Mouse (Mus musculus): ENCODE measurements around the gene Itpkb.
"Not testable (repeated sequence)": the region's sequence is repeated elsewhere in the genome, so short reads cannot be mapped to it uniquely, and the experiment has no call there.

Gene Itpkb

GRCm38 (mm10) chr1:180367626-180368025 lies 37.3 kb downstream of the Itpkb start:
- no peak for DNase-seq (ENCODE audit: low spot score in 2 of 2)

GRCm38 (mm10) chr1:180368112-180368511 lies 37.8 kb downstream of the Itpkb start:
- DNase-seq (ENCODE audit: low spot score in 2 of 2) = no peak

DNA sequence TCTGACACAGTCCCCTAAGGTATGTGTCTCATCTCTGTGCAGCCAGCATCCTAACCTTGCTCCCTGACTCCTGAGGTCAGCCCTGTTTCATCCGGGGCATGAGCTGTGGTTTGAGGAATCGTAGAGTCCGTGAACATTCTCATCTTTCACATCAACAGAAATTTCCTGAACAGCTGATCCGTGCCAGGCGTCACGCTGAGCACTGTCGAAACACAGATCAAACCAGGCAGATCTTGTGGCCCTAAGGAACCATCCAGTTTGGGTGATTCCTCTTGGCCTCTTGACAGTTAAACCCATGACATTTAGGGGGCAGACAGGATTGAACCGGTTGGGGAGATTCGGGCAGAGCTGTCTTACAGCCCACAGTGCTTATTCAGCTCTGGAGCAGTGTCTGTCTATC lies 38.4 kb downstream of the Itpkb start:
- no peak for DNase-seq (ENCODE audit: low spot score in 2 of 2)

- DNase-seq (ENCODE audit: low spot score in 2 of 2) = peak in 1 of 2 experiments; percentile 31
These were observed 40.8 kb downstream of the Itpkb start for GRCm38 (mm10) chr1:180370858-180371652.

DNA sequence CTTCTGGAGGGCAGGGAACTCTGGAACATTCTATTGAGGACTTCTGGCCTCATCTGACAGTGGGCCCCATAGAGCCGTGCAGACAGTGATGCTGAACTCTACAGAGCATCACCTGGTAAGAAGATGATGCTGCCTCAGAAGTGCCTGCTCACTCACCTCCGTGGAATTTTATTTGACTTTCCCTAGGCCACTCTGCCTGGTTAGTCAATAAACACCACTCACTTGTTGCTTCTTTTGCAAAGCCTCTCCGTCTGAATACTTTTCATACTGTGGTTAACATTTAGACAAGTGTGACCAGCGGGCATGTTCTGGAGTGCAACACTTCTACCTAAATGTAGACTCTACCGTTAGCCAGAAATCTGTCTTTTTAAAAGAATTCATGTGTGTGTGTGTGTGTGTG lies 42.0 kb downstream of the Itpkb start:
- DNase-seq (ENCODE audit: low spot score in 2 of 2) = peak in 1 of 2 experiments; percentile 23

GRCm38 (mm10) chr1:180376598-180376997 lies 46.3 kb downstream of the Itpkb start:
- no peak for DNase-seq (ENCODE audit: low spot score in 2 of 2)

DNA sequence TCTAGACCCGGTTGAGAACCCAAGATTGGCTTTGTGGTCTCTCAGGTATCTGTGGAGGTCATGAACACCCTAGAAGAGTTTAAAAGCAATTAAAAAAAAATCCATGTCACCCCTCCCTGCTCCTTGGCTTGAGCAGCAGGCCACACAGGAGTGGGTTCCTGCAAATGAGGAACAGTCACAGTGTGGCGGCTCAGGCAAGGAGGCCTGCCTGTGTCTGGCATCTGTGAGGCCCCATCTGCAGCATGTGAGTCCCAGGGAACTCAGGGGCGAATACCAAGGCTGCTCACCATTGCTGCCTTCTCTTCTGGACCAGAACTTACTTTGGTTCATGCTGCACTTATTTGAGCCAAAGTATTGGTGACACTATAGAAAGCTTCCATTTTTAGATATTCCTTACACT lies 49.3 kb downstream of the Itpkb start:
- DNase-seq (ENCODE audit: low spot score in 2 of 2) = no peak

- no peak for DNase-seq (ENCODE audit: low spot score in 2 of 2)
These were observed 52.1 kb downstream of the Itpkb start for GRCm38 (mm10) chr1:180382358-180382757.

- DNase-seq (ENCODE audit: low spot score in 2 of 2) = no peak
These were observed 53.6 kb downstream of the Itpkb start for GRCm38 (mm10) chr1:180383884-180384283.

- no peak for DNase-seq (ENCODE audit: low spot score in 2 of 2)
These were observed 54.2 kb downstream of the Itpkb start for GRCm38 (mm10) chr1:180384486-180384885.

GRCm38 (mm10) chr1:180385308-180385707 lies 55.0 kb downstream of the Itpkb start:
- no peak for DNase-seq (ENCODE audit: low spot score in 2 of 2)

DNA sequence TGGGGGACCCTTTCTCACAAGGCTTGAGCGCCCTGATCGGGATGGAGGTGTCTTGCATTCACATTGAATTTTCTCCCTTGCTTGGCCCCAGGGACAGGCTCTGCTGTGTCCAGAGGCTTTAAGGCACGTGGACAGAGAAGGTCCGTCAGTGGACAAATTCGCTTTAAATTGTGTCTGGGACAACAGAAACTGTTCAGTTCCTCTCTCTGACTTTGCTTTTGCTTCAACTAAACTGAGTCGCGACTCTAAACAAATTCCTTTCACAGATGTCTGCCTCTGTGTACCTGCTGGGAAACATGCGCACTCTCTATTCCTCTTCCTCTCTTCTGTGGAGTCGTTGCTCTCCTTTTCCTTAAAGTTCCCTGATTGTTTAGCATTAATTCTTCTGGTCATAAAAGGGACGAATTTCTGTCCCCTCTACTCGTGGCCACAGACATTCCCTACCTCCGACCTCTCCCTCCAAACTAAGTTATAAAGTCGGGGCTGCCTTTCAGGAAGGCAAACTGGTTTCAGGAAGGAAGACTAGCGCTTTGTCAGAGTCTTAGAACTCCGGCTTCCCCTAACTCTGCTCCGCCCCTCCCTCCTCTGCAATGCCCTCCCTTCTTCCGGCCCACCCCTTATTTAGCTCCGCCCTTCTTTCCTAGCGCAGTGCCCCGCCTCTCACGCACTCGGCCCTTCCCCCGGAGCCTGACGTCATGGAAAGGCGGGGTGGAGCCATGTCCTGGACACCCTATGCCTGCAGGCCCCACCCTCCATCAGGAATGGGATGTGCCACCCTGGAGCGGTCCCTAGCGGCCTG lies 56.9 kb downstream of the Itpkb start:
- DNase-seq (ENCODE audit: low spot score in 2 of 2) = peak; percentile 95 to 97

DNA sequence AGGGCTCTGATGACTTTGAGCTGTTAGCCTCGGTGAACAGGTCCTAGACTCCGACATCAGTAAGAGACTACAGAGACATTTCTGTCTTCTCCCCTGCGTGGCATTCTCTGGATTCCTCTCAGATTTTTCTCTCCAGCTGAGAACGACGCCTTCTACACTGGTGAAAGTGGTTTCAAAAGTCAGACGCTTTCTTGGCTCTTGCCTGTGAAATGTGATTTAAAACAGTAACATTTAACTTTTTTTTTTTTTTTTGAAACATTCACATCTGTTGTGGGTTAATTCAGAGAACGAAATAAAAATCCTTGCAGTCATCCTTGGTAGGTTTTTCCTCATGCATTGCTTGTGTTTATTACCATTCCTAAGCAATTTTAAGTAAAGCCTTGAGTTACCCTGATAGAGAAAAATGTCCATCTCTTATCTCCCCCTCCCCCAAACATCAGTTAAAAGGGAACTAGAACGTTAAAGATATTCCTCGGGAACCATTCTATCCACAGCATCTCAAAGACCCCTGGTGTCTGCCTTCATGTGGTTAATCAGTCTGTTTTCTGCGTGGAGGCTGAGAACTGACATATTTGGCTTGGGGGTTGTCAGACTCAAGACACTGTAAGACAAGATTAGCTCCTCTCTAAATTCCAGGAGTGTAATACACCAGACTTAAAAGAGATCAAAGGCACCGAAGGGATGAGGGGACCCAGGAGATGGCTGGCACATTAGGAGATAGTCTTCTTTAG lies 57.6 kb downstream of the Itpkb start:
- no peak for DNase-seq (ENCODE audit: low spot score in 2 of 2)

GRCm38 (mm10) chr1:180388481-180388880 lies 58.2 kb downstream of the Itpkb start:
- DNase-seq (ENCODE audit: low spot score in 2 of 2) = peak; percentile 54 to 61

- not testable (repeated sequence) for DNase-seq (ENCODE audit: low spot score in 2 of 2)
These were observed 59.0 kb downstream of the Itpkb start for GRCm38 (mm10) chr1:180389213-180389760.

- DNase-seq (ENCODE audit: low spot score in 2 of 2) = peak; percentile 54 to 68
These were observed 60.0 kb downstream of the Itpkb start for GRCm38 (mm10) chr1:180390321-180390731.

- DNase-seq (ENCODE audit: low spot score in 2 of 2) = no peak
These were observed 60.7 kb downstream of the Itpkb start for GRCm38 (mm10) chr1:180390746-180391574.

GRCm38 (mm10) chr1:180391575-180391945 lies 61.3 kb downstream of the Itpkb start:
- DNase-seq (ENCODE audit: low spot score in 2 of 2) = no peak

- no peak for DNase-seq (ENCODE audit: low spot score in 2 of 2)
These were observed 62.0 kb downstream of the Itpkb start for GRCm38 (mm10) chr1:180392137-180392798.

- peak; percentile 51 to 57 for DNase-seq (ENCODE audit: low spot score in 2 of 2)
These were observed 62.9 kb downstream of the Itpkb start for GRCm38 (mm10) chr1:180393017-180393797.
